Mouse (Mus musculus): Measurements from ENCODE around the gene Ripk3.

Gene Ripk3

GRCm38 (mm10) chr14:55758363-55758784, 30.3 kb downstream of the Ripk3 start, which contains the start of gene Cideb:
Gene Cideb (minus strand): TSS chr14:55758458.
- peak; percentile 89 for DNase-seq

GRCm38 (mm10) chr14:55757566-55757965, 31.1 kb downstream of the Ripk3 start:
- DNase-seq = no peak

- no peak for DNase-seq
These were observed 41.4 kb downstream of the Ripk3 start for GRCm38 (mm10) chr14:55747051-55747847.

- DNase-seq = no peak
These were observed 42.8 kb downstream of the Ripk3 start for GRCm38 (mm10) chr14:55745861-55746237.

- DNase-seq = peak; percentile 85
These were observed 43.3 kb downstream of the Ripk3 start, which contains the start of the genes Dhrs1 and Nop9 for GRCm38 (mm10) chr14:55745180-55745860. Gene Dhrs1 (minus strand): TSS chr14:55745690. Gene Nop9 (plus strand): TSS chr14:55745693.

GRCm38 (mm10) chr14:55743711-55744110, 45.0 kb downstream of the Ripk3 start:
- DNase-seq = peak; percentile 82

- peak; percentile 78 for DNase-seq
These were observed 51.5 kb downstream of the Ripk3 start for GRCm38 (mm10) chr14:55737086-55737687.

- no peak for DNase-seq
These were observed 52.9 kb downstream of the Ripk3 start for GRCm38 (mm10) chr14:55735758-55736157.

GRCm38 (mm10) chr14:55735334-55735733, 53.3 kb downstream of the Ripk3 start:
- DNase-seq = no peak
